Mouse (Mus musculus) adrenal gland, postnatal 36 days (tissue): ENCODE data around the gene Selp. TPM values are rescaled to one million over a fixed set of nuclear protein-coding genes. Genes with fewer than 3 reads are reported as not detected.

Experiments used
- DNase-seq, 2 experiments: peaks; one replicate each; pipeline ENCODE4 v3.0.0; 2021; ENCODE audit warnings: mixed read lengths in 1 of 2
- long read RNA-seq, 2 experiments: library from polyadenylated mRNA; stranded (forward); transcript quantifications; one replicate each; pipeline ENCODE4 v2.0.0; 2021; ENCODE audit warnings: borderline sequencing depth in 2 of 2
- total RNA-seq, 2 experiments: library from RNA; stranded (reverse); gene quantifications; 2 replicates each; pipeline ENCODE4 v1.2.3; 2021

Gene Selp
- 1 to 10 TPM in 1 of 2 experiments, under 1 TPM in 1; 0.79 to 2.0 TPM for total RNA-seq
- long read RNA-seq, experiment 1, result 0 reads
- long read RNA-seq, experiment 2, result 0 reads

DNA sequence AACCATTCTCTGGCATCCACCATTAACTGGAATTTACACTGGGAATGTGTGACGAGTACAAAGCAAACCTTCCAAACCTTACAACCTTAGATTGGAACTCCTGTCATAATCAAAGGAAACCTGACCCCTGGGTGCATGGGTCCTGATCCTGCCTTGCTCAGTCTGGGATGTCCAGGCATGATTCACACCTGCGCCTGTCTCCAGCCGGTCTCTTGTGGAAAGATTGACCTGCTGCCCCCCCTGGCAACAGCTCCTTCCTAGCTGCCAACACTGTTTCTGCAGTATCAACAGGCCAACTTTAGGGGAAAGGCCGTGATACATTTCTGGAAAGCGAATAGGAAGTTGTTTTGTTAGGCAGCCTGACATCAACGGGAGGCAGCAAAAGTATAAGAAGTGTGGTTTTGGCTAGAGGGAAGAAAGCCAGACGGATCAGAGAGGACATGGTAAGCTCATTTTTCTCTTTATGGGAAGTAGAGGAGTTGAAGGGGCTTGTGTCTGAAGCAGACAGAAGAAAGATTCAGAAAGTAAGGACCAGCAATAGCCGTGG is at the start of gene Selp:
TSS of gene Selp (plus strand) at position 318 of the 547 bp plus-strand sequence.
- peak in 1 of 2 experiments; percentile 11 for DNase-seq

DNA sequence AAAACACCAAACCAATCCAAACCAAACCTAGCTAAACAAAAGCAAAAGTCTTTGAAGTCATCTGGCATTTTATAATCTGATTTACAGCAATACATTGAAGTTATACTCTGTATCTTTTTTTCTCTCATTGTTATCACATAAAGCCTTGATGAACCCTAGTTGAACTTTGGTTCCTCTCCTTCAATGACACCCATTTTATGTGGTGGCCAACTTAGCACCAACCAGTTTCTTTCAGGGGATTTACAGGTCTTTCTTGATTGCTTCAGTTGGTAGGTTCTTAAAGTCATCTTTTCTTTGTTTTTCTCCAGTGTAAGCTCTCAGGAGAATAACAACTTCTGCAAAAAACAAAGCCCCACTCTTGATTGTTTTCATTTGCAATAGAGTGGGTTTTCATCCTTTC is 45.8 kb upstream of the Selp start:
- no peak for DNase-seq

DNA sequence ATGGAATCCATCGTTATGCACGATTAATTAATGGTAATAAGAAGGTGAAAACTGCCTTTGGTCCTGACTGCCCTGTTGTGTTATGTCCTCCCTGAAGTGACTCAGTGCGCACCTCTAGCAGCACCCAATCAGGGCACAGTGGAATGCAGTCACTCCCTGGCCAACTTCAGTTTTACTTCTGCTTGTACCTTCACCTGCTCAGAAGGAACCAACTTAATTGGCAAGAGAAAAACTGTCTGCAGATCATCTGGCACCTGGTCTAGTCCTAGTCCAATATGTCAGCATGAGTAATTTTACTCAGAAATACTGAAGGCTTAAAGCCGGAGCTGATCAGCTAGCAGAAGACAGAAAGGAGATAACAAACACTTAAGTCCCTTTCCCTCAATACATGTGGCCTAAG is 44.6 kb upstream of the Selp start:
- DNase-seq, result no peak

DNA sequence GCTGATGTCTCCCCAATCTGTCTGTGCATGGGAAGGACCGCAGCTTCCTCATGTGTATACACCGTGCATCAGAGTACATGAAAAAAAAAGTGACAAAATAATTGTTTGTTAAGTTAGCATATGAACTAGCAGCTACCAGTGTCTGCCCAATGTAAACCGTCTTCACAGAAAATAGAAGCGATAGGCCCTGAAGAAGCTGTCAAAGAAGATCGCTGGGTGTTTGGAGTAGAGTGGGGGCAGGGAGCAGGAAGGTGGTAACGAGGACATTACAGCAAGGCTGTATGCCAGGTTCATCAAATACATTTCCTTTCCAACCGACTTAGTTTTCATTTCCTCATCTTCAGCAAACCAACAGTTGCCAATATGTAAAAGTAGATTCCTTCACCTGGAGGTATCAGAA is 44.0 kb upstream of the Selp start:
- DNase-seq, result no peak

- no peak for DNase-seq
Measured at GRCm38 (mm10) chr1:164072001-164072400, 43.1 kb upstream of the Selp start.

DNA sequence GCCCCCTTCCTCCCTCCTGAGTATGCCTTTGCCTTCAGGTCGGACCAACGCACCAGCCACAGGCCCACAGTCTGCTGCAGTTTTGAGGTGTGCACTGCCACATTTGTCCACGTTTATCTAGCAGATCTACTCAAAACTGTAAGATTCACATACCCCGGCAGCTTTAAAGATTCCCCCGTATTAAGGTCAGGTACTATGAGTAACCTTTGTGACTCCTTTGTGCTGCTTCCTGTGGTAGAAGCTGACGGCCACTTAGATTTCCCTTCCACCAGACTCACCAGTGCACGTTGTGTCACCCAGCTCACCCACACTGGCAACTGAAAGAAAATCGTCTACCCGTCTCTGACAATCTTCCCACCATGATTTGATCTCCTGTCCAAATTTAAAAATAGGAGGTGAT is 42.0 kb upstream of the Selp start:
- DNase-seq, result no peak

DNA sequence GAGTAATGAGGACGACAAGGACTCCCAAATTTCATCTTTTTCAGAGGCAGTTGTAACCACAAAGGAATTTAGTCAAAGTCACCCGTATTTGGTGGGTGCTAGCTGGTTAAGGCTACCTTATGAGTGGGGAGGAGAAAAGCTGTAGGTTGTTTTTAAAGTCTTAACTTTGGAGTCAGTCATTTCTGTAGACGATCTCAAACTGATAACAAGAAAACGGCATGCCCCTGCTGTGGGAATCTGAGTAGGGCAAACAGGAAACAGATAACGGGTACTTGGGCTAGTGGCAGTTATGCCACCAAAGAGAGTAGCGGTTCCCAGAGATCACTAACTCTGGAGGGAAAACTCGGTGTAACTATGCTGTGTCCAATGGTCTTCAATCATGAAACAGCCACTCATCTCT is 41.3 kb upstream of the Selp start:
- no peak for DNase-seq

GRCm38 (mm10) chr1:164074606-164075140 is 40.4 kb upstream of the Selp start:
- no peak for DNase-seq

GRCm38 (mm10) chr1:164075416-164075815 is 39.6 kb upstream of the Selp start:
- DNase-seq, result no peak

DNA sequence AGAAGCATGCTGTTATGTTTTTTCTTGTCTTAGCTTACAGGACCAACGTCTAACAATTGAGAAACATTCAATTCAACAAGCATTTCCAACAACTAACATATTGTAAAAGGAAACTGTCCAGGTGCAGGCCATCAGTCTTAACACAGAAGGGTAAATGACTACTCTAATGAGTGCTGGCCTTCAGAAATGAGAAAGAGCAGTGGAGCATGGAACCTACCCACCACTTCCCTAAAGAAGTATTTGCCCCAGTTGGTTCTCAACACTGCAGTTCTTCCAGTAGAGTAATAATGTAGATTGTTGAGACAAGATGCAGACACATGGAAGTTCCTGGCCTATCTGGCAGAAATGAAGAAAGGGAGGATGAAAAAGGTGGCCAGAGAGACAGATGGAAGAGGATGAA is 38.6 kb upstream of the Selp start:
- no peak for DNase-seq

DNA sequence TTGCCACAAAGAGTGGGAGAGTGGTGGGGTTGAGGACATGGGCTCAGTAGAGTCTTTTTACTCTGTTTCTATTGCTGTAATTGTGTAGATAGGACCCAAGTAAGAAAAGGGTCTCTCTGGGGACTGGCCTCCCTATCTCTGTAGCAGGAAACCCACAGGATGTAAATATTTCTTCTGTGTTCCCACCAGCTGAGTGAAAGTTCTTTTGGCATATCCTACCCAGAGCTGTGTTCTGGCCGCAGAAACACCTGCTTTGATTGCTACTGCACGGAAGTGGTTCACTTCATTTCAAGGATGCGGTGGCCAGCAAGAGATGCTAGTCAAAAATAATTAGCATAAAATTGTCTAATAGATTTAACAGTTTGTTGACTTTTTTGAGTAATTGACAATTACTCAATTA is 38.0 kb upstream of the Selp start:
- no peak for DNase-seq

DNA sequence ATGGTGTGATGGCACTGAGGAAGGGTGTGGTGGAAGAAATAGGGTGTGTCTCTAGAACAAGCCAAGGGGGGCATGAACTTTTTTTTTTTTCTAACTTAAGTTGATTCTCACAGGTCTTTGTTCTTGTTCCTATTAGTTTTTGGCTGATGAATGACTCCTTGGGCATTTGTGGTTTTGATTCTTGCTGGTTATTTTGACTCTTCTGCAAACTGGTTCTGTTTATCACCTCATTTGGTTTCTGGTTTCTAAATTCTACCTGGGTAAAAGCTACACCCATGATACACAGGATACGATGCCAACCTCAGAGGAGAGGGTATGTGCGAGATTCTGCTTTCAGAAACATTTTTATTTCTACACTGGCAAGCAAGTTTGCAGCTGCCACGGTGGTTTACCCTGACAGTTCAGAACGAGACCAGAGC is 36.7 kb upstream of the Selp start:
- DNase-seq, result no peak

DNA sequence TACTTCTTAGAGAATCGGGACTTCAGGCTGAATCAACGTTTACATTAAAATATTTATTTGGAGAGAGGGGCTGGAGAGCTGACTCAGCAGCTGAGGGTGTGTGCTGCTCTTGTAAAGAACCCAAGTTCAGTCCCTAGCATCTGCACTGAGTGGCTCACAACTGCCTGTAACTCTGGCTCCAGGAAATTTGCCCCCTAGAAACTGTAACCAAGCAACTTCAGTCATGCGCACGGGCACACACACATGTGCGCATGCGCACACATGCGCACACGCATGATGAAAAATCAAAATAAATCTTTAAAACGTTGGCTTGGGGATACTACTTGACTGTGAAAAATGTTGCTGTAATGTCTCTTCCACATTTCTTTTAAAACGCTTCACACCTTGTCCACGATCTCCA is 36.0 kb upstream of the Selp start:
- DNase-seq, result no peak

DNA sequence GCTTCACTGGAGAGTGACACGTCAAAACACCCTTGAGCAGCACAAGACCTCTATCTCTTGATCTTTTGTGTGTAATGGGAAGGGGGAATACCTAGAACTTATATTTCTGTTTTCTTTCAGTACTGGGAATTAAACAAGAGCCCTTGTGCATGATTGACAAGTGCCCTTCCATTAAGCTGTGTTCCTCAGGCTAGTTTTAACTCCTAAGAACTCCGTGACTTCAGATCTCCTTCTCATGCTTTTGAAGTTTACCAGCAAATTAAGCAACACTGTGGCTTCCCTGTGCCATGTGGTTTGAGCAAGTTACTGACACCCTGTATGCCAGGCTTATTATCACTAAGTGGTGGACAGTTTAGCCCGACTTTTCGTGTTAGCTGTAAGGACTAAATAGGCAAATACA is 32.0 kb upstream of the Selp start:
- DNase-seq, result no peak

DNA sequence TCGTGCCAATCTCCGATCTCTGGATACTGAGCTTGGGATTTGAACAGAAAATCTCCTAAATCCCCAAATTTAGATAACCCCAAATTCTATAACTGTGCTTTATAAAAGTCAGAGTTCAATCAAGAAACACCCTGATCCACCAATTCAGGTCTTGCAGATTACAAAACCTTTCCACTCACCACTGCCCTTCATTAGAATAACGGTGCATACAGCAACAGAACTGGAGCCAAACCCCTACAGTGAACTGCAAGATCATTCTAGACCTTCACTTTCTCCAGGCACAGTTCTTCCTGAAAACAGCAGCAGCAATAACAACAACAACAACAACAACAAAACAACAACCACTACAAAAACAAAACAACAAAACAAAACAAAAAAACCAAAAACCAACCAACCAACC is 28.3 kb upstream of the Selp start:
- no peak for DNase-seq

DNA sequence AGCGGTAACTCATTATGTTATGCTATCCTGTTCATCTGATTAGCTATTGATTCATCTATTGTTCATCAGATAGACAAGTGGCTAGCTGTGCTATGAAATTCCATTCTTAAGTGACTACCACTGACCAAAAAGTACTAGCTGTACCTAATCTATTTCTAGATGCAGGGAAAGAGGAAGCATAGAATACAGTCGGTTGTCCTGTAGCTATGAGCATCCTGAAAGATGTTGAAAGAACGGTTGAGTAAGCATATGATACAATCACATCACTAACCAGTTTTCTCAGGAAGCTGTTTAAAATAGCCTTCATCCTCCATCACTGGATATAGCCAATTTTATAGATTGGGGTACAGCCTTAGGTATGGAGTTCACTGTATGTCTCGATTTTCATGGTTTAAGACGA is 27.2 kb upstream of the Selp start:
- no peak for DNase-seq

- DNase-seq, result peak in 1 of 2 experiments; percentile 8
Measured at GRCm38 (mm10) chr1:164096780-164097179, 18.3 kb upstream of the Selp start.

GRCm38 (mm10) chr1:164097911-164098310 is 17.2 kb upstream of the Selp start:
- DNase-seq, result no peak

GRCm38 (mm10) chr1:164098372-164098771 is 16.7 kb upstream of the Selp start:
- no peak for DNase-seq

GRCm38 (mm10) chr1:164109763-164110162 is 5.3 kb upstream of the Selp start:
- no peak for DNase-seq

- no peak for DNase-seq
Measured at GRCm38 (mm10) chr1:164110591-164111329, 4.3 kb upstream of the Selp start.

DNA sequence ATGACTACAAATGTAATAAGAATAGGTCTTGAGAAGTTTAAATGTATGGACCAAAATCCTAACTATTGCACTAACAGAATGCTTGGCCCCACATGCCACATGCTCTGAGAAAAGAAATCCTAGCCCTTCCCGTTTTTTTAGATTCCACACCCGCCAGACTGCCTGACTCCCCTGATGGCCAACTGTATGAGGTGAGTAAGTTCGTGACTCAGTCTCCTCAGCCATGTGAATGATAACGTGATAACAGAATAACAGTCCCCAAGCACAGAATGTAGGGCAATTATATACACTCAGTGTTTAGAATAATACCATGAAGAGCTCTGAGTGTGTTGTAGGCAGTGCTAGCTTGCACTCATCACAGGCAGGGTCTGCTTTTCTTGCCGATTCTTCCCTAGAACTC is 784 bp upstream of the Selp start:
- no peak for DNase-seq

GRCm38 (mm10) chr1:164115647-164116046 is 583 bp downstream of the Selp start:
- no peak for DNase-seq

DNA sequence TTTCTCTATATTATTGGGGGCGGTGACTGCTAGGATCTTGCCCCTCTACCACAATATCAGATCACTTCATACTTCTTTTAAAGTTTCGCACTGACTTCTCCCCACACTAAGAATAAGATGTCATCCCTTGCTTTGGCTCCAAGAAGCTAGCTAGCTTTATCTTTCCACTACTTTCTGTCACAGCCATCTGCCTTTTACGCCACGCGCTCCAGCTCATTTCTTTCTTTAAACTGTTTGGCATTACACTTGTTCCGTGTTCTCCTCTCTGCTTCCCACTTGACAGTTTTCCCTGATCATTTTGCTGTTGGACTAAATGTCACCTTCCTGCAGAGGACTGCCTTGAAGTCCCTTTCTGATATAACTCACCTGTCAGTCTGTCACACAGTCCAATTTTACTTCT is 2.8 kb downstream of the Selp start:
- no peak for DNase-seq
